Mouse (Mus musculus) liver, adult 2 months (tissue): ENCODE measurements around the gene Otof. TPM values are rescaled to one million over a fixed set of nuclear protein-coding genes. Genes with fewer than 3 reads are reported as not detected.

Experiments
- DNase-seq: peaks from one replicate; pipeline ENCODE4 v3.0.0-alpha.2; 2011; ENCODE audit warnings: low read depth, low spot score; ENCODE audit errors: extremely low read depth
- H3K27ac ChIP-seq: fragments of 200-500 bp; replicated peaks from 2 replicates; pipeline ENCODE4 v1.5.1; 2012; ENCODE audit warnings: low read depth, mild to moderate bottlenecking, control low read depth, inconsistent platforms, low read length; ENCODE audit not compliant: insufficient read depth
- H3K27me3 ChIP-seq: fragments of 200-500 bp; 2 replicates; pipeline ENCODE4 v1.6.1; 2012; ENCODE audit warnings: mild to moderate bottlenecking, moderate library complexity, low read length, inconsistent platforms; ENCODE audit not compliant: control insufficient read depth, insufficient read depth
- H3K36me3 ChIP-seq: fragments of 200-500 bp; 2 replicates; pipeline ENCODE4 v1.6.1; 2012; ENCODE audit warnings: low read length, inconsistent platforms; ENCODE audit not compliant: control insufficient read depth, insufficient read depth
- H3K4me1 ChIP-seq: fragments of 200-500 bp; 2 replicates; pipeline ENCODE4 v1.6.1; 2011; ENCODE audit warnings: low read length; ENCODE audit not compliant: control insufficient read depth, insufficient read depth
- H3K4me3 ChIP-seq: fragments of 200-500 bp; 2 replicates; pipeline ENCODE4 v1.5.1; 2011; ENCODE audit warnings: low read depth, mild to moderate bottlenecking, control low read depth, low read length, moderate library complexity; ENCODE audit not compliant: insufficient read depth
- H3K79me2 ChIP-seq: fragments of 200-500 bp; 2 replicates; pipeline ENCODE4 v1.6.1; 2012; ENCODE audit warnings: inconsistent platforms, mild to moderate bottlenecking, low read length, moderate library complexity; ENCODE audit not compliant: control insufficient read depth, insufficient read depth
- H3K9ac ChIP-seq: fragments of 200-500 bp; 2 replicates; pipeline ENCODE4 v1.6.1; 2012; ENCODE audit warnings: low read depth, mild to moderate bottlenecking, control low read depth, inconsistent platforms, low read length
- CTCF ChIP-seq: fragments of 200-500 bp; IDR thresholded peaks from 2 replicates; pipeline ENCODE4 v1.5.1; 2011; ENCODE audit warnings: low read depth, low read length, control low read depth
- POLR2A ChIP-seq: fragments of 200-500 bp; IDR thresholded peaks from 2 replicates; pipeline ENCODE4 v1.6.1; 2011; ENCODE audit warnings: low read length, control low read depth; ENCODE audit not compliant: insufficient read depth; ENCODE audit errors: extremely low read depth
- WGBS: fragments of 180-500 bp; shearing (Covaris S2); methylation state at CpG from one replicate; pipeline ENCODE4 v1.1.7; 2018; 5-methylcytosine and 5-hydroxymethylcytosine counted together
- polyA plus RNA-seq: library from polyadenylated mRNA; depleted of rRNA; stranded (reverse); fragments of >200 nt; gene quantifications from 2 replicates; pipeline ENCODE4 v1.2.3, GENCODE M21; 2012
- total RNA-seq: library from RNA; depleted of rRNA; stranded (reverse); fragments of >200 nt; gene quantifications from 2 replicates; pipeline ENCODE4 v1.2.3, GENCODE M21; 2014

Otof gene
- total and polyA plus RNA-seq, 2 experiments, result 0.01 TPM; not detected in 1

DNA sequence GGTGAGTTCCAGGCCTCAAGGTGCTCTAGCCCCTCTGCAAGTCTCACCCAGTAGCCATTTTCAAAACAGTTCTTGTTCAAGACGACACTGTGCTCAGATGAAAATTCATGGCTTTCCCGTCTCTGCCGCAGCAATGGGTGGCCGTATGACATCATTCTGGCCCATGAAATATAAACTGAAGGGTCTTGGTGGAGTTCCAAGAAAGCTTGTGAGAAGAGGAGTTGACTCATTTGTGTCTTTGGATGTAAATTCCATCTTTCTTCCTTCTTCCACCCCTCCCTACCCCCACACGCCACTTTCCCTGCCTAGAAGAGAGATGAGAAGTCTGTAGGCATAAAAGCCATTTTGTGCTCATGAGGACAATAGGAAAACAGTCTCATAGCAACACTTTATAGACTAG lies 29.1 kb upstream of the Otof start:
- Histone ChIP-seq H3K9ac (no peak overlapping the region), H3K27ac (no peak overlapping the region), H3K36me3 (no peaks in the 10 kb centered on the region), H3K79me2 (no peaks in the 10 kb centered on the region), H3K4me1 (no peaks in the 10 kb centered on the region), H3K27me3 (no peaks in the 10 kb centered on the region), H3K4me3 (no peak overlapping the region)
- WGBS, result 91% methylated on average over 5 of the region's 5 CpGs
- TF ChIP-seq POLR2A (no peak), CTCF (no peak)
- peak; percentile 13 for DNase-seq

DNA sequence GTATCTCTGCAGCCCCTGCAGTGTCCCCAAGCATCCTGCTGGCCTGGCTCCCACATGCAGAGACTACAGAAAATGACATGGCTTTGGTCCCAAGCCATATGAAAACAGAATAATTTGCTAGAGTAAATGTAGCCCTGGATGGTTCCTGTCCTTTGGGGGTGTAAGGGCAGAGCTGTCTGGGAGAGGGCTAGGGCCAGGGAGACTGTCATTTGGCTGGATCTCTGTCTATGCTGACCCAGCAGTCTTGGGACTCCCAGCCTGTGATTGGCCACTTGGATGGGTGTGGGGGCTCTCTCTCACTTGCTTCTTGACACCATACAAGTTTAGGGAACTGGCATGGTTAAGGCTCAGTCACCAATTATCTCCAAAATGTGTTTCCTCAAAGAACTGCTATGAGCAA lies 28.5 kb upstream of the Otof start:
- H3K9ac ChIP-seq, result no peak overlapping the region
- no peak overlapping the region for H3K27ac ChIP-seq
- no peak for DNase-seq
- no peak for TF ChIP-seq CTCF
- TF ChIP-seq POLR2A, result no peak
- H3K4me1 ChIP-seq, result peaks cover 5% of the 10 kb centered on the region; the same call in 1 of the 2 replicates
- no peak overlapping the region for H3K4me3 ChIP-seq
- H3K36me3 ChIP-seq, result no peaks in the 10 kb centered on the region
- no peaks in the 10 kb centered on the region for H3K79me2 ChIP-seq
- no peaks in the 10 kb centered on the region for H3K27me3 ChIP-seq

DNA sequence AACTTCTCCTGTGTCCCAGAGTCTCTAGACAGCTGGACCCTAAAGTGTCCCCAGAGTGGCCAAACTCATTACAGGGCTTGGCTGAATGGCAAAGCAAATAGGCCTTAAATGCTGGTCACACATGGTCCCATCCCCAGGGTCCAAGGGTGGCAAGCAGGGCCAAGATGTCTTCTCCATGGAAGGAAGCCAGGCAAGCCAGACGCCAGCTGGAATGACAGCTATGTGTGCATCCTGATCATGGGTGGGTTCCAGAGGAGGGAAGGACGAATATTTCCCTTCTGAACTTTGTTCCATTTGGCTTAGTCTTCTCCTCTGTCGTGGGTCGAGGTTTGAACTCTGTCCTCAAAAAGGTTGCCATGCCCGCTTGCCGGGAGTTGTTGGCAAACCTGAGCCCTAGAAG lies 23.4 kb upstream of the Otof start:
- Histone ChIP-seq H3K4me1 (peaks cover 23% of the 10 kb centered on the region), H3K9ac (no peak overlapping the region), H3K27ac (peak overlapping the region; percentile 64), H3K4me3 (no peak overlapping the region), H3K36me3 (no peaks in the 10 kb centered on the region), H3K27me3 (no peaks in the 10 kb centered on the region), H3K79me2 (no peaks in the 10 kb centered on the region)
- 14% methylated on average over 6 of the region's 6 CpGs for WGBS
- TF ChIP-seq CTCF, result no peak
- TF ChIP-seq POLR2A, result no peak
- peak; percentile 82 for DNase-seq

DNA sequence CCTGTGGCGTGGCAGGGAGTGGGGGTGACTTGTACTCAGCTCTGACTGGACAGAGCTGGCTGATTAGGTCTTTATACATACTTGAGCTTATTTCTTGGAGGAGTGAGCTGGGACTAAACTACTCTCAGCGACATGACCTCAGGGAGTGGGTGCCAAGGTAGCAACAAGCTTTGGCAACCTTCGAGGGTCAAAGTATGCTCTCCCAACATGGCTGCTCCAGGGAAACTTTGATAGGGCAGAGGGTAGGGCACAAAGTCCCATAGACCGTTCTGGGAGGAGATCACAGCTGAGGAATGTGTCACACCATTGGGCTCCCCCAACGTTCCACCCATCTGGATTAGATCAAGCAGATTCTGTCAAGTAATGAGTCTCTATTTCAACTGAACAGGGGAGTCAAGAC lies 22.9 kb upstream of the Otof start:
- DNase-seq, result peak; percentile 91
- H3K36me3 ChIP-seq, result no peaks in the 10 kb centered on the region
- no peaks in the 10 kb centered on the region for H3K79me2 ChIP-seq
- H3K4me1 ChIP-seq, result peaks cover 23% of the 10 kb centered on the region
- TF ChIP-seq CTCF, result no peak
- no peak for TF ChIP-seq POLR2A
- no peak overlapping the region for H3K9ac ChIP-seq
- WGBS, result 36% methylated on average over 5 of the region's 5 CpGs
- no peak overlapping the region for H3K4me3 ChIP-seq
- peak overlapping the region; percentile 64 for H3K27ac ChIP-seq
- H3K27me3 ChIP-seq, result no peaks in the 10 kb centered on the region

DNA sequence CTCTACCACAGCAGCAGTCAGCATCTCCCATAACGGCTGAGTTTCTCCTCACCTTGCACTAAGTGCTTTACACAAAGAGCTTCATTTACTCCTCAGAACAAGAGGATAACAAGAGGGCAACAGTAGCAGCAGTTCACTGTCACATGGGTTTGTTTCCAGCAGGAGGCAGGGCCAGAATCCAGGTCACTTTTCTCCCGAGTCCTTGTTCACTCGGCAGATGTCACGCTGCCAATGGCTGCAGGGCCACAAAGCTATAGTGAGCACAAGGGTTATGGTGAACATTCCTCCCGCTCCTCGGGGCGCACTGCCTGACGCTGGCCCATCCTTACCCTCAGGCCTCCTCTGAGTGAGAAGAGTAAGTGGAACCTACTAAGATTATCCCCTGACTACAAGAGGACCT lies 21.8 kb upstream of the Otof start:
- H3K36me3 ChIP-seq, result no peaks in the 10 kb centered on the region
- H3K27ac ChIP-seq, result peak overlapping the region; percentile 63; the same call in 1 of the 2 replicates
- DNase-seq, result peak; percentile 89
- no peaks in the 10 kb centered on the region for H3K79me2 ChIP-seq
- WGBS, result 40% methylated on average over 8 of the region's 8 CpGs
- peaks cover 23% of the 10 kb centered on the region for H3K4me1 ChIP-seq
- no peak for TF ChIP-seq POLR2A
- no peak for TF ChIP-seq CTCF
- no peak overlapping the region for H3K4me3 ChIP-seq
- no peaks in the 10 kb centered on the region for H3K27me3 ChIP-seq
- H3K9ac ChIP-seq, result no peak overlapping the region

DNA sequence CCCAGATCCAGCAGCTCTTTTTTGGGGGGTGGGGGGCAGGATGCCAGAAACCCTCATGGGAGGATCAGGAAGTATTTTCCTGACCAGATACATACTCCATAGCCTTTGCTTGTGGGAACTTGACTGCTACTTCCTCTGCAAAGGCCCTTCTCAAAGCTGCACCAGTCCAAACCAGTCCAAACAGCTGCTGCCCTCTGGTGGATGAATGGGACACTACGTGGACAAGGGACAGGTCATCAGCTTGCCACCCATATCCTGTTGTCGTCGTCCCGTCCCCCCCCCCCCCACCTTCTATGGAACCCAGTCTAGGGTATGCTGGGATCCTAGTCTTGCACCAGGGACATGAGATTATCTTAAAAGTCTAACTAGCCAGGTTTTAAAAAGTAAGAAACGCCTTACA lies 20.6 kb upstream of the Otof start:
- Histone ChIP-seq H3K79me2 (no peaks in the 10 kb centered on the region), H3K9ac (no peak overlapping the region), H3K4me3 (no peak overlapping the region), H3K36me3 (no peaks in the 10 kb centered on the region), H3K27ac (no peak overlapping the region), H3K27me3 (no peaks in the 10 kb centered on the region), H3K4me1 (peaks cover 23% of the 10 kb centered on the region)
- DNase-seq, result peak; percentile 55
- TF ChIP-seq CTCF, result peak; percentile 86
- no peak for TF ChIP-seq POLR2A
- WGBS, result 18% methylated on average over 5 of the region's 5 CpGs
